Mouse (Mus musculus) midbrain, embryonic 14.5 days (tissue): ENCODE measurements at regions not wholly inside any gene's neighbourhood (a gene's known extent, or its start where the extent isn't known, plus 50 kb on each side); places are given as distances from the start of the nearest gene placed in this dataset.

Experiments used
- ATAC-seq: fragments of 200-750 bp; cut with Nextera tagmentation; 2 replicates; pipeline ENCODE4 v1.8.0; 2017; ENCODE audit warnings: moderate number of reproducible peaks, moderate library complexity; ENCODE audit not compliant: low FRiP score, low TSS enrichment
- DNase-seq: peaks from one replicate; pipeline ENCODE4 v3.0.0-alpha.2; 2015
- H3K27ac ChIP-seq: fragments of 300-500 bp; sonication (generic); replicated peaks from 2 replicates; pipeline ENCODE4 v1.5.1; 2014; ENCODE audit warnings: mild to moderate bottlenecking, low read depth, low read length, moderate library complexity
- H3K27me3 ChIP-seq: fragments of 300-500 bp; sonication (generic); 2 replicates; pipeline ENCODE4 v1.6.1; 2014; ENCODE audit warnings: low read length, control low read depth, mixed read lengths; ENCODE audit not compliant: control insufficient read depth, insufficient read depth
- H3K36me3 ChIP-seq: fragments of 300-500 bp; sonication (generic); 2 replicates; pipeline ENCODE4 v1.6.1; 2014; ENCODE audit warnings: low read length, control low read depth; ENCODE audit not compliant: control insufficient read depth, insufficient read depth
- H3K4me1 ChIP-seq: fragments of 300-500 bp; sonication (generic); 2 replicates; pipeline ENCODE4 v1.6.1; 2014; ENCODE audit warnings: mild to moderate bottlenecking, antibody characterized with exemption, low read length, control low read depth; ENCODE audit not compliant: control insufficient read depth, insufficient read depth
- H3K4me2 ChIP-seq: fragments of 300-500 bp; sonication (generic); 2 replicates; pipeline ENCODE4 v1.6.1; 2014; ENCODE audit warnings: mild to moderate bottlenecking, low read length, moderate library complexity
- H3K4me3 ChIP-seq: fragments of 300-500 bp; sonication (generic); replicated peaks from 2 replicates; pipeline ENCODE4 v1.5.1; 2014; ENCODE audit warnings: low read depth, low read length
- H3K9ac ChIP-seq: fragments of 300-500 bp; sonication (generic); replicated peaks from 2 replicates; pipeline ENCODE4 v1.6.1; 2014; ENCODE audit warnings: mild to moderate bottlenecking, low read length, moderate library complexity
- H3K9me3 ChIP-seq: fragments of 300-500 bp; sonication (generic); 2 replicates; pipeline ENCODE4 v1.6.1; 2016; ENCODE audit warnings: low read length, control low read depth, mixed read lengths; ENCODE audit not compliant: control insufficient read depth
- whole genome bisulfite sequencing: fragments of 180-500 bp; shearing (Covaris S2); extraction: QIAGEN DNeasy Blood & Tissue Kit; methylation state at CpG from one replicate; pipeline ENCODE4 v1.1.7; 2014; 5-methylcytosine and 5-hydroxymethylcytosine counted together

- peak; percentile 78 for DNase-seq
- H3K9ac ChIP-seq = no peak overlapping the region
- 7% methylated on average over 3 of the region's 3 CpGs for WGBS
- H3K27me3 ChIP-seq = no peaks in the 10 kb centered on the region
- H3K4me3 ChIP-seq = no peak overlapping the region
- H3K27ac ChIP-seq = peak overlapping the region; percentile 76
- H3K36me3 ChIP-seq = no peaks in the 10 kb centered on the region
- peaks cover 27% of the 10 kb centered on the region for H3K4me1 ChIP-seq
- H3K4me2 ChIP-seq = peak overlapping the region; percentile 8; the same call in 1 of the 2 replicates
- H3K9me3 ChIP-seq = peaks cover 4% of the 10 kb centered on the region; the same call in 1 of the 2 replicates
- peak; percentile 89 for ATAC-seq
Measured at GRCm38 (mm10) chr3:66537106-66537893, 240.7 kb upstream of the Veph1 start.

GRCm38 (mm10) chr3:66536673-66537072, 240.0 kb upstream of the Veph1 start:
- Histone ChIP-seq H3K27ac (peak overlapping the region; percentile 76), H3K27me3 (no peaks in the 10 kb centered on the region), H3K4me3 (no peak overlapping the region), H3K4me2 (peak overlapping the region; percentile 6; the same call in 1 of the 2 replicates), H3K9ac (no peak overlapping the region), H3K9me3 (no peaks in the 10 kb centered on the region), H3K36me3 (no peaks in the 10 kb centered on the region), H3K4me1 (peaks cover 27% of the 10 kb centered on the region)
- peak; percentile 30 for DNase-seq
- WGBS = 49% methylated on average over 11 of the region's 11 CpGs
- ATAC-seq = no peak

- no peaks in the 10 kb centered on the region for H3K27me3 ChIP-seq
- H3K36me3 ChIP-seq = no peaks in the 10 kb centered on the region
- peak overlapping the region; percentile 76 for H3K27ac ChIP-seq
- ATAC-seq (no peak), DNase-seq (peak; percentile 21)
- H3K4me3 ChIP-seq = no peak overlapping the region
- peaks cover 27% of the 10 kb centered on the region for H3K4me1 ChIP-seq
- H3K9me3 ChIP-seq = no peaks in the 10 kb centered on the region
- 0 out of 2 replicates have a peak overlapping the region, but pooled peaks have one; percentile 6 for H3K4me2 ChIP-seq
- no peak overlapping the region for H3K9ac ChIP-seq
- WGBS = 54% methylated on average over 8 of the region's 8 CpGs
Measured at GRCm38 (mm10) chr3:66535786-66536529, 239.3 kb upstream of the Veph1 start.

GRCm38 (mm10) chr3:66519925-66520324, 223.3 kb upstream of the Veph1 start:
- H3K27ac ChIP-seq = no peak overlapping the region
- no peaks in the 10 kb centered on the region for H3K36me3 ChIP-seq
- no peak overlapping the region for H3K4me3 ChIP-seq
- 87% methylated on average over 1 of the region's 1 CpGs for WGBS
- ATAC-seq (no peak), DNase-seq (no peak)
- H3K9me3 ChIP-seq = no peaks in the 10 kb centered on the region
- no peak overlapping the region for H3K4me2 ChIP-seq
- H3K27me3 ChIP-seq = no peaks in the 10 kb centered on the region
- no peaks in the 10 kb centered on the region for H3K4me1 ChIP-seq
- no peak overlapping the region for H3K9ac ChIP-seq

- Histone ChIP-seq H3K4me3 (no peak overlapping the region), H3K36me3 (no peaks in the 10 kb centered on the region), H3K27ac (no peak overlapping the region), H3K9ac (no peak overlapping the region), H3K4me1 (no peaks in the 10 kb centered on the region), H3K9me3 (no peaks in the 10 kb centered on the region), H3K4me2 (no peak overlapping the region), H3K27me3 (no peaks in the 10 kb centered on the region)
- ATAC-seq = no peak
- DNase-seq = peak; percentile 34
- WGBS = 46% methylated on average over 2 of the region's 2 CpGs
Measured at GRCm38 (mm10) chr3:66518289-66518688, 221.7 kb upstream of the Veph1 start.

GRCm38 (mm10) chr3:66515773-66516406, 219.3 kb upstream of the Veph1 start:
- Histone ChIP-seq H3K27me3 (no peaks in the 10 kb centered on the region), H3K4me3 (no peak overlapping the region), H3K9me3 (no peaks in the 10 kb centered on the region), H3K9ac (no peak overlapping the region), H3K4me1 (no peaks in the 10 kb centered on the region), H3K27ac (no peak overlapping the region), H3K36me3 (no peaks in the 10 kb centered on the region), H3K4me2 (no peak overlapping the region)
- 78% methylated on average over 6 of the region's 6 CpGs for WGBS
- ATAC-seq = no peak
- DNase-seq = no peak

GRCm38 (mm10) chr3:66514587-66514986, 217.9 kb upstream of the Veph1 start:
- DNase-seq = no peak
- no peaks in the 10 kb centered on the region for H3K9me3 ChIP-seq
- H3K9ac ChIP-seq = no peak overlapping the region
- WGBS = 86% methylated on average over 8 of the region's 8 CpGs
- H3K27me3 ChIP-seq = no peaks in the 10 kb centered on the region
- H3K4me3 ChIP-seq = no peak overlapping the region
- H3K27ac ChIP-seq = no peak overlapping the region
- no peaks in the 10 kb centered on the region for H3K36me3 ChIP-seq
- H3K4me2 ChIP-seq = no peak overlapping the region
- no peaks in the 10 kb centered on the region for H3K4me1 ChIP-seq
- ATAC-seq = no peak

- H3K9me3 ChIP-seq = no peaks in the 10 kb centered on the region
- no peak overlapping the region for H3K9ac ChIP-seq
- WGBS = 93% methylated on average over 1 of the region's 1 CpGs
- H3K36me3 ChIP-seq = no peaks in the 10 kb centered on the region
- H3K27ac ChIP-seq = no peak overlapping the region
- DNase-seq (no peak), ATAC-seq (no peak)
- no peak overlapping the region for H3K4me2 ChIP-seq
- H3K4me1 ChIP-seq = no peaks in the 10 kb centered on the region
- H3K27me3 ChIP-seq = no peaks in the 10 kb centered on the region
- H3K4me3 ChIP-seq = no peak overlapping the region
Measured at GRCm38 (mm10) chr3:66512408-66512807, 215.8 kb upstream of the Veph1 start.
